8 mouse cellular contexts compared by ENCODE assay signal in genomic region chr4:148151267-148152168, GRCm38 (mm10). TPM values are rescaled to one million over a fixed set of nuclear protein-coding genes. Genes with fewer than 3 reads are reported as not detected.
DNase-seq lines count a peak whose midpoint lies in the region; ATAC-seq and TF ChIP-seq lines count a peak whose summit lies in the region.

TSS of gene Fbxo6 (minus strand) at chr4:148152140.

- peak within 1 kb of the TSS; percentile 78 for H3K4me3 ChIP-seq in G1E (ENCODE audit: low read depth, low read length)
- H3K4me3 ChIP-seq in forebrain, embryonic 16.5 days (replicated peaks; ENCODE audit: low read length), result peak within 1 kb of the TSS; percentile 66
- peak within 1 kb of the TSS; percentile 87 for H3K4me3 ChIP-seq in layer of hippocampus, adult 2 months
- peak within 1 kb of the TSS; percentile 57 for H3K4me3 ChIP-seq in lung, embryonic 14.5 days (ENCODE audit: low read depth, low read length)

- peak within 1 kb of the TSS; percentile 85 for H3K27ac ChIP-seq in forebrain, embryonic 16.5 days (ENCODE audit: low read length)
- peak within 1 kb of the TSS; percentile 99 for H3K27ac ChIP-seq in layer of hippocampus, adult 2 months
- H3K27ac ChIP-seq in lung, embryonic 14.5 days (ENCODE audit: low read depth), result peak within 1 kb of the TSS; percentile 75

- ATAC-seq in G1E (ENCODE audit: extremely low read depth, insufficient number of reproducible peaks, low FRiP score, poor library complexity, severe bottlenecking), result peak; percentile 88
- ATAC-seq in forebrain, embryonic 16.5 days, result peak; percentile 91
- peak; percentile 89 for ATAC-seq in lung, embryonic 14.5 days (ENCODE audit: insufficient read depth)
- ATAC-seq in neutrophil, adult 5-6 weeks (ENCODE audit: extremely low read depth, insufficient number of reproducible peaks, low FRiP score, poor library complexity, severe bottlenecking), result peak; percentile 86

- no peaks in the 10 kb centered on the region for H3K27me3 ChIP-seq in G1E (ENCODE audit: insufficient read depth, low read length)
- H3K27me3 ChIP-seq in forebrain, embryonic 16.5 days (replicated peaks; ENCODE audit: control insufficient read depth, insufficient read depth, low read length), result no peaks in the 10 kb centered on the region
- no peaks in the 10 kb centered on the region for H3K27me3 ChIP-seq in lung, embryonic 14.5 days (ENCODE audit: insufficient read depth, low read length)

- no peak for TF ChIP-seq CTCF in G1E (IDR thresholded peaks at IDR 0.05; ENCODE audit: low read depth, low read length)
- TF ChIP-seq CTCF in layer of hippocampus, adult 2 months (conservative IDR thresholded peaks at IDR 0.05), result peak; percentile 71
- TF ChIP-seq CTCF in lung, embryonic 14.5 days (IDR thresholded peaks at IDR 0.05; ENCODE audit: low read depth), result peak; percentile 83

- intact Hi-C loops in heart, postnatal 25 days (cut with DNase I), result loop anchor here (1.0 to 10.0 kb wide), 2 partner anchors 37 to 207 kb away; partner anchors contain the start of gene 2510039O18Rik

- peaks cover 62% of the 10 kb centered on the region for H3K36me3 ChIP-seq in G1E (replicated peaks)
- H3K36me3 ChIP-seq in forebrain, embryonic 16.5 days (ENCODE audit: control insufficient read depth, insufficient read depth), result peaks cover 7% of the 10 kb centered on the region
- H3K36me3 ChIP-seq in lung, embryonic 14.5 days (ENCODE audit: insufficient read depth), result 0 out of 2 replicates have a peak, but pooled peaks cover 3% of the 10 kb centered on the region

- peak; percentile 94 for DNase-seq in G1E (ENCODE audit: low spot score)
- peak; percentile 89 for DNase-seq in cerebellum, adult 11-12 months
- peak; percentile 85 for DNase-seq in heart, postnatal 25 days (ENCODE audit: low spot score)
- peak; percentile 86 to 89 for DNase-seq in layer of hippocampus, adult 2 months (ENCODE audit: low spot score in 2 of 2)
- DNase-seq in lung, embryonic 14.5 days, result peak; percentile 90
- DNase-seq in testis, postnatal 14 days (ENCODE audit: low spot score), result peak; percentile 85

- H3K4me2 ChIP-seq in forebrain, embryonic 16.5 days (ENCODE audit: low read length), result peak within 1 kb of the TSS; percentile 98
- H3K4me2 ChIP-seq in lung, embryonic 14.5 days, result peak within 1 kb of the TSS; percentile 93

- under 1% methylated on average over 64 of the region's 67 CpGs for WGBS in forebrain, embryonic 16.5 days
- under 1% methylated on average over 67 of the region's 67 CpGs for WGBS in lung, embryonic 14.5 days

- H3K9me3 ChIP-seq in G1E (replicated peaks), result no peaks in the 10 kb centered on the region
- H3K9me3 ChIP-seq in forebrain, embryonic 16.5 days (ENCODE audit: control insufficient read depth, low read length), result no peaks in the 10 kb centered on the region
- no peaks in the 10 kb centered on the region for H3K9me3 ChIP-seq in lung, embryonic 14.5 days (ENCODE audit: low read depth, low read length)

- H3K4me1 ChIP-seq in G1E (ENCODE audit: insufficient read depth, low read depth, low read length), result peaks cover 30% of the 10 kb centered on the region
- peaks cover 6% of the 10 kb centered on the region for H3K4me1 ChIP-seq in forebrain, embryonic 16.5 days (replicated peaks; ENCODE audit: control insufficient read depth, insufficient read depth, low read length)
- H3K4me1 ChIP-seq in lung, embryonic 14.5 days (ENCODE audit: insufficient read depth), result no peaks in the 10 kb centered on the region

- peak within 1 kb of the TSS; percentile 83 for H3K9ac ChIP-seq in forebrain, embryonic 16.5 days (replicated peaks; ENCODE audit: low read depth, low read length)
- peak within 1 kb of the TSS; percentile 67 for H3K9ac ChIP-seq in lung, embryonic 14.5 days

RNA-seq across cellular contexts. Expression of gene Fbxo6, which starts in this region (rescaled TPM):
- total RNA-seq in G1E (2014; fragmentation: Nextera tagmentation) (108 and 115 TPM in 2 replicates), G1E (2017) (34.1 and 39.7 TPM in 2 replicates)
- 57.1 and 63.0 TPM in 2 replicates for polyA plus RNA-seq in G1E (2012)
- 14.4 and 17.7 TPM in 2 replicates for polyA plus RNA-seq in forebrain, embryonic 16.5 days (2015; fragmentation: Nextera tagmentation; extraction: Ambion mirVana)
- 10 to 100 TPM; 34.5 to 37.5 TPM for total RNA-seq in heart, postnatal 25 days (2021)
- total RNA-seq in layer of hippocampus, adult 2 months (2021), result 10 to 100 TPM; 25.4 to 29.8 TPM
- polyA plus RNA-seq in lung, embryonic 14.5 days (2014; fragmentation: Nextera tagmentation; extraction: Ambion mirVana), result 10.8 and 12.3 TPM in 2 replicates
- total RNA-seq in neutrophil, adult 5-6 weeks (2017), result 10.2 and 11.3 TPM in 2 replicates

Comparison
In these comparisons a context has a peak if more than half of its experiments do, and no peak if none do; other contexts are left out.
1. Peak in every context shown above with its lines: DNase-seq, ATAC-seq, H3K4me3 ChIP-seq and H3K27ac ChIP-seq.